Mouse (Mus musculus): ENCODE results near the gene Megf6.

GRCm38 (mm10) chr4:154312935-154313621 lies 142.5 kb downstream of the Megf6 start:
- TF ChIP-seq CTCF (IDR thresholded peaks at IDR 0.05; ENCODE audit: low read depth, low read length) = no peak
- TF ChIP-seq POLR2A (IDR thresholded peaks at IDR 0.05; ENCODE audit: extremely low read depth, insufficient read depth, low read length) = no peak

All from liver, adult 2 months (tissue).